Mouse (Mus musculus) heart, postnatal 0 days (tissue): ENCODE results near the gene 2310039H08Rik.

Source experiments
- CTCF ChIP-seq: IDR thresholded peaks from 2 replicates; pipeline ENCODE4 v1.5.1; 2016; ENCODE audit warnings: antibody characterized with exemption, control low read depth, low read depth
- EP300 ChIP-seq: IDR thresholded peaks from 2 replicates; pipeline ENCODE4 v1.6.1; 2016; ENCODE audit warnings: antibody characterized with exemption, low read depth

GRCm38 (mm10) chr17:46808376-46808775 lies 35.9 kb downstream of the 2310039H08Rik start:
- no peak for TF ChIP-seq CTCF
- TF ChIP-seq EP300: no peak
